Mouse (Mus musculus) forebrain, embryonic 14.5 days (tissue): ENCODE data around the gene Oosp3. TPM values are rescaled to one million over a fixed set of nuclear protein-coding genes. Genes with fewer than 3 reads are reported as not detected.

Experiments
- ATAC-seq: fragments of 200-750 bp; cut with Nextera tagmentation; 2 replicates; pipeline ENCODE4 v1.8.0; 2017; ENCODE audit warnings: mild to moderate bottlenecking, moderate library complexity
- DNase-seq: peaks from one replicate; pipeline ENCODE4 v3.0.0-alpha.2; 2015; ENCODE audit warnings: low spot score
- H3K27ac ChIP-seq: fragments of 300-500 bp; sonication (generic); 2 replicates; pipeline ENCODE4 v1.5.1; 2014; ENCODE audit warnings: low read depth, mild to moderate bottlenecking, control low read depth, low read length, moderate library complexity
- H3K27me3 ChIP-seq: fragments of 300-500 bp; sonication (generic); replicated peaks from 2 replicates; pipeline ENCODE4 v1.6.1; 2014; ENCODE audit warnings: low read length, control low read depth, mixed read lengths; ENCODE audit not compliant: control insufficient read depth, insufficient read depth
- H3K36me3 ChIP-seq: fragments of 300-500 bp; sonication (generic); 2 replicates; pipeline ENCODE4 v1.6.1; 2014; ENCODE audit warnings: low read length, control low read depth; ENCODE audit not compliant: control insufficient read depth, insufficient read depth
- H3K4me1 ChIP-seq: fragments of 300-500 bp; sonication (generic); 2 replicates; pipeline ENCODE4 v1.6.1; 2014; ENCODE audit warnings: antibody characterized with exemption, low read length, control low read depth; ENCODE audit not compliant: control insufficient read depth, insufficient read depth
- H3K4me2 ChIP-seq: fragments of 300-500 bp; sonication (generic); 2 replicates; pipeline ENCODE4 v1.6.1; 2014; ENCODE audit warnings: mild to moderate bottlenecking, control low read depth, low read length
- H3K4me3 ChIP-seq: fragments of 300-500 bp; sonication (generic); 2 replicates; pipeline ENCODE4 v1.5.1; 2014; ENCODE audit warnings: low read depth, low read length, control low read depth
- H3K9ac ChIP-seq: fragments of 300-500 bp; sonication (generic); 2 replicates; pipeline ENCODE4 v1.6.1; 2014; ENCODE audit warnings: mild to moderate bottlenecking, low read length, control low read depth, moderate library complexity
- H3K9me3 ChIP-seq: fragments of 300-500 bp; sonication (generic); replicated peaks from 2 replicates; pipeline ENCODE4 v1.6.1; 2016; ENCODE audit warnings: low read length, control low read depth, mixed read lengths; ENCODE audit not compliant: control insufficient read depth
- WGBS: fragments of 180-500 bp; shearing (Covaris S2); extraction: QIAGEN DNeasy Blood & Tissue Kit; methylation state at CpG from one replicate; pipeline ENCODE4 v1.1.7; 2014; 5-methylcytosine and 5-hydroxymethylcytosine counted together
- polyA plus RNA-seq: library from polyadenylated mRNA; unstranded; fragments of >200 nt; fragmentation: Nextera tagmentation; extraction: Ambion mirVana; gene quantifications from 2 replicates; pipeline ENCODE4 v1.2.1, GENCODE M21; 2014

Gene Oosp3
- polyA plus RNA-seq, 1 experiment from 2014 or later, result not detected

DNA sequence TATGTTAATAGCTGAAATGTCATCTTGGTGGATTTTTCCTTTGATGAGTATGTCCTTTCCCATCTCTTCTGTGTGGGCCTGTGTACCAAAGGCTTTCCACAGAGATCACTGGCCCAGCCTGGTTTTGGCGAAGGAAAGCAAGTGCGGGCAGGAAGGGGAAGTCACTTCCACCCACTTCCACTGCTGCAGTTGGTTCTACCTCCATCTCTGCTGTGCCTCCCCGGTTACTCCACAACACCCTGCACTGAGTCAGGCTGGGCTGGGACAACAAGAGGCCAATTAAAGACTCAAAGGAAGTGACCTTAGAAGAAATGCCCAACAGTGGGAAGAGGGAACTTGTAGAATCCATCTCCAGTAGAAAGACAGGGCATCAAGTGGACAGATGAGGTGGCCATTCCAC is 23.2 kb downstream of the Oosp3 start:
- Histone ChIP-seq H3K4me1 (no peaks in the 10 kb centered on the region), H3K27ac (no peak overlapping the region), H3K9me3 (no peaks in the 10 kb centered on the region), H3K4me3 (no peak overlapping the region), H3K27me3 (no peaks in the 10 kb centered on the region), H3K36me3 (no peaks in the 10 kb centered on the region), H3K9ac (no peak overlapping the region), H3K4me2 (no peak overlapping the region)
- 90% methylated on average over 3 of the region's 3 CpGs for WGBS
- ATAC-seq, result no peak
- no peak for DNase-seq

DNA sequence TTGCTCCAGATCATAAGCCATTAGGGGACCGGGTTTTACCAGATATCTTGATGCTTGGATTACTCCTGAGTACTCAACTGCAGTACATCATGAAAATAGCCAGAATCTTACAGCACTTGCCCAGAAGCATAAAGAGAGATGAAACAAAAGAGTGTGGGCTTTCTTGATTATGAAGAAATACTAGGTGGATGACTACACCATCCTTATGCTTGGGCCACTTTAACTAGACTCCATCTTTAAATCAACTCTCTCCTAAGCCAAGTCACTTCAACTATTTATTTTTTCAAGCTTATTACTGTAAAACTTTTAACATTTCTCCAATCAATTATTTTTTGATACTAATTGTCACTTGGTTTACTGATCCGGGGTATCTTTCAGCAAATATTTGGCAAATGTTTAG is 27.0 kb downstream of the Oosp3 start:
- Histone ChIP-seq H3K4me3 (no peak overlapping the region), H3K9me3 (no peaks in the 10 kb centered on the region), H3K4me2 (no peak overlapping the region), H3K4me1 (no peaks in the 10 kb centered on the region), H3K27ac (no peak overlapping the region), H3K27me3 (no peaks in the 10 kb centered on the region), H3K9ac (no peak overlapping the region), H3K36me3 (no peaks in the 10 kb centered on the region)
- WGBS, result 95% methylated on average over 2 of the region's 2 CpGs
- ATAC-seq (no peak), DNase-seq (no peak)

DNA sequence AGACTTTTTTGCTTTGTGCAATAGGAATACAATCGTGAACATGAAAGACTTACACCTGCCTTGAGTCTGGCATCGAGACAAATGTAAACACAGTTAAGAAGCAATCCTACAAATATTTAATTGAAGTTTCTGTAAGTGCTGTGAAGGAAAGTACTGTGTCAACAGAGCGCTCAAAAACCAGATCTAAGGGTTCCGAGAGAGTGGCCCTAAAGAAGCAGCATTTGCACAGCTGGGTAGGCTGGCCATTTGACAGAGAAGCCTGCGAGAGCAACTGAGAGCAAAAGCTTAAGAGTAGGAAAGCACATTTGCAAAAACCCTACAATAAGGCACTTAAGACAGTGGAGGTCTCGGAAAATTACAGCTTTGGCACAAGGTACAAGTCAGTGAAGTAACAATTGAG is 27.4 kb downstream of the Oosp3 start:
- ATAC-seq, result no peak
- Histone ChIP-seq H3K4me3 (no peak overlapping the region), H3K4me1 (no peaks in the 10 kb centered on the region), H3K4me2 (no peak overlapping the region), H3K9ac (no peak overlapping the region), H3K9me3 (no peaks in the 10 kb centered on the region), H3K27me3 (no peaks in the 10 kb centered on the region), H3K36me3 (no peaks in the 10 kb centered on the region), H3K27ac (no peak overlapping the region)
- WGBS, result 85% methylated on average over 6 of the region's 6 CpGs
- DNase-seq, result no peak

DNA sequence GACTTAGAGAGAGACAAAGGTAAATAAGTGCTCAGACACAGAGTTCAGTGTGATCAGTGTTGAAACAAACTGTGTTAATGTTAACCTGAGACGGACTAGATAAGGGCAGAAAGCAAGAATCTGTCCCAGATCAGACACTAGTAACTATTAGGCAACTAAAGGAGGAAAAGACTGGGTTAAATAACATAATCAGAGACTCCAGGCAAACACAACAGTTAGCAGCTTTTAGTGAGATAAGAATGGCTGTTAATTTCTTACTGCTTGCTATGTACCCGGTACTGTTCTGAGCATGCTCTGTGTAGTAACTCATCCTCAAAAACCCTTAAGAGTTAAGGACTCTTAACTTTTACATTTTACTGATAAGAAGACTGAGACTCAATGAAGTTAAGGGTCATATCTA is 29.1 kb downstream of the Oosp3 start:
- 88% methylated on average over 2 of the region's 2 CpGs for WGBS
- no peak for DNase-seq
- H3K4me3 ChIP-seq, result no peak overlapping the region

DNA sequence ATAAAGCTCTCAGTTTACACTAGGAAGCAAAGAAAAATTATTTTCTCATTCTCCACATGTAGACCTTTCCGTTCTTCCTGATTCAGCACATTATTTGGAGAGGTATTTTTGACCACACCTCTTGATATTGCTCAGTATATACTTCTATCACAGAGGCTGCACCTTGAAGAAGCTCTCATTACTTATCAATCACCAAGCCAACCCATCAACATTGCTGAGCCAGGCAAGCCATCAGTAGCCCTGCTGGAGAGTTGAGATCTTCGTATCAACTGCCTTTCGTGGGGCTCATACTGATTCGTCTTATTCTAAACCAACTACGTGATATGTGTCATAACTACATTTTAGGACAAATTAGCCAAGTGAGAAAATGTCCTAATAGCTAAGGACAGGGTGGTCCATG is 30.4 kb downstream of the Oosp3 start:
- Histone ChIP-seq H3K36me3 (no peaks in the 10 kb centered on the region), H3K4me3 (no peak overlapping the region), H3K27me3 (no peaks in the 10 kb centered on the region), H3K4me2 (no peak overlapping the region), H3K4me1 (no peaks in the 10 kb centered on the region), H3K9me3 (no peaks in the 10 kb centered on the region), H3K27ac (no peak overlapping the region), H3K9ac (no peak overlapping the region)
- no peak for DNase-seq
- no peak for ATAC-seq
- 91% methylated on average over 5 of the region's 5 CpGs for WGBS

More for the DNA sequence above, 29.1 kb downstream of the Oosp3 start:
- Histone ChIP-seq H3K4me1 (no peaks in the 10 kb centered on the region), H3K9me3 (no peaks in the 10 kb centered on the region), H3K36me3 (no peaks in the 10 kb centered on the region), H3K4me2 (no peak overlapping the region), H3K9ac (no peak overlapping the region), H3K27me3 (no peaks in the 10 kb centered on the region), H3K27ac (no peak overlapping the region)
- ATAC-seq, result no peak

DNA sequence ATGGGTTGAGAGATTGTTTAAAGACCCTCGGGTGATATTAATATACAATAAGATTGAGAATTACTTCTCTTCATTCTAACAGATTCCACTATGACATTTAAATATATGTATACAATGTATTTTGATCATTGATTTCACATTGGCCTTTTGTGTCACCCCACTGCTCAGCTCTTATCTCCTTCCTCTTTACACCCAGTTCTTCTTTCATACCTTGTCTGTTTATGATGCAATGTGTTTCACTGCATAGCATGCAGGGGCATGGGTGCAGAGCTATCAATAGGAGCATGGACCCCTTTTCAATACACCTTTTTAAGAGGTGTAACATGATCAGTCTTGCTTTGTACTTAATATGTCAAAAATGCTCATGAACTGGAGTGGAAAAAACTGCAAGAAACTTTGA is 33.4 kb downstream of the Oosp3 start:
- H3K27ac ChIP-seq, result no peak overlapping the region
- H3K4me2 ChIP-seq, result no peak overlapping the region
- H3K36me3 ChIP-seq, result no peaks in the 10 kb centered on the region
- H3K4me3 ChIP-seq, result no peak overlapping the region
- H3K9me3 ChIP-seq, result no peaks in the 10 kb centered on the region
- H3K4me1 ChIP-seq, result no peaks in the 10 kb centered on the region
- ATAC-seq (no peak), DNase-seq (no peak)
- no peak overlapping the region for H3K9ac ChIP-seq
- no peaks in the 10 kb centered on the region for H3K27me3 ChIP-seq
- WGBS, result 83% methylated on average over 1 of the region's 1 CpGs

DNA sequence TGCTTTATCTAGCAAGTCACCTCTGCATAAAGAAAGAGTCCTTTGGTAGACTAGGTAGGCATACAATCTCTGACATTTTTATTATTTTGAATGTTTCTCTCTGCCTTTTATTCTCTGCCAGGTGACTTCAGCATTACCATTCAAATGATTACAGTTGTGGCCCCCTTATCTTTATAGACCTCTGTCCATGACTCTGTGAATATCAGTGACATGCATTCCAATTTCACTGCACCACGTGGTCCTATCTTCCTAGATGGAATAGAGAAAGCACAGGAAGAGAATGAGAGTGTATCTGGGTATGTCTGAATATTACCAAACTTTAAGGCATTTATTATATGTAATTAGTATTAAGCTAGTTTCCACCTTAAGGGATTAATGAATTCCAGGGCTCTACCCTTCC is 39.6 kb downstream of the Oosp3 start:
- H3K9ac ChIP-seq, result no peak overlapping the region

DNA sequence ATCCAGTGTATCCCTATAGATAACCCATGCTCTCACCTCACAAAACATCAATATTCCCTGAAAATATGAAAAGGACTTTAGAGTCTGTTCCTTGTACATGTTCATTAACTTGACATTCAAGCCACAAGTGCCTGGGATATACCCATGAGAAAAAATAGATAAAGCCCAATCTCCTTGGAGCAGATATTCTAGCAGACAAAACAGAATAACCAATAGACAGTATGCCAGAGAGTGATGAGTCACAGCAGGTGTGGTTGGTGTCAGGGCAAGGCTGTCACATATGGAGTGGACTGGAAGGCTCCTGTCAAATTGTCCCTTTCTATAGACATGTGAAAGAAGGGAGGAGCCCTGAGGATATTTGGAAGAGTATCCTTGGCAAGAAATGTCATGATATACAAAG is 48.8 kb downstream of the Oosp3 start:
- Histone ChIP-seq H3K9me3 (no peaks in the 10 kb centered on the region), H3K4me2 (no peak overlapping the region), H3K4me3 (no peak overlapping the region), H3K9ac (no peak overlapping the region), H3K27ac (no peak overlapping the region), H3K4me1 (no peaks in the 10 kb centered on the region), H3K36me3 (no peaks in the 10 kb centered on the region), H3K27me3 (no peaks in the 10 kb centered on the region)
- DNase-seq (no peak), ATAC-seq (no peak)

More for the DNA sequence above, 39.6 kb downstream of the Oosp3 start:
- Histone ChIP-seq H3K9me3 (no peaks in the 10 kb centered on the region), H3K27me3 (no peaks in the 10 kb centered on the region), H3K4me2 (no peak overlapping the region), H3K4me3 (no peak overlapping the region), H3K4me1 (no peaks in the 10 kb centered on the region), H3K36me3 (no peaks in the 10 kb centered on the region), H3K27ac (no peak overlapping the region)
- 40% methylated on average over 1 of the region's 1 CpGs for WGBS
- no peak for DNase-seq
- ATAC-seq, result no peak

DNA sequence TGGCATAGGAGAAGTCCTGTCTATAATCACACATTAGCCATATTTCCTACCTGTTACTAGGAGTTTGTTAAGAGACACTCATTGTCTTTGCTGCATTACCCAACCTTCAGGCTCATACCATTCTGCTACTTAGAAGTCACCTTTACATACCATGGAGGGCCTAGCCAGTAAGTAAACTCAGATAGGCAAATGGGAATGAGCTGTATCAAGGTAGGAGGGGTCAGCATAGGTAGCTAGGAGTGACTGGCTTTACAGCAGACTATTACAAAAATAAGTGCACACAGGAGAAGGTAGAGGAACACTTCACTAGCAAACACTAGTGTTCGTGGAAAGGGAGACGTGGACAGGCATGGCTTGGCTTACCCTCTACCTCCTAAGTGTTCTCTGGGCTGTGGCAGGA is 50.4 kb downstream of the Oosp3 start, which contains the start of gene Gif:
Gif (plus strand) TSS at position 257 of the 400 bp plus-strand sequence.
- ATAC-seq (no peak), DNase-seq (no peak)
- Histone ChIP-seq H3K9me3 (no peaks in the 10 kb centered on the region), H3K36me3 (no peaks in the 10 kb centered on the region), H3K4me3 (no peak within 1 kb of the TSS), H3K9ac (no peak within 1 kb of the TSS), H3K27ac (no peak within 1 kb of the TSS), H3K4me2 (no peak within 1 kb of the TSS), H3K27me3 (no peaks in the 10 kb centered on the region), H3K4me1 (no peaks in the 10 kb centered on the region)
- 65% methylated on average over 2 of the region's 2 CpGs for WGBS
